Mouse (Mus musculus) 3134 (cell line): ENCODE results near the gene Btbd35f28.
"Not testable (repeated sequence)": the region's sequence is repeated elsewhere in the genome, so short reads cannot be mapped to it uniquely, and the experiment has no call there.

Experiments used
- DNase-seq: peaks from one replicate; pipeline ENCODE4 v3.0.0-alpha.2; 2011; ENCODE audit warnings: low spot score; ENCODE audit not compliant: insufficient read length; ENCODE audit errors: extremely low read depth

Gene Btbd35f28

GRCm38 (mm10) chrX:4196276-4196675 is at the start of gene Btbd35f28:
Btbd35f28 (plus strand) TSS chrX:4196576.
- not testable (repeated sequence) for DNase-seq
